Mouse (Mus musculus): ENCODE data around the gene Tlr9.

Gene Tlr9

GRCm38 (mm10) chr9:106268421-106268820, 46.0 kb downstream of the Tlr9 start:
- no peak for DNase-seq (ENCODE audit: low read depth, low spot score)

- DNase-seq (ENCODE audit: low read depth, low spot score): no peak
Observed at GRCm38 (mm10) chr9:106269076-106269788, 46.8 kb downstream of the Tlr9 start.

- no peak for DNase-seq (ENCODE audit: low read depth, low spot score)
Observed at GRCm38 (mm10) chr9:106269879-106270278, 47.5 kb downstream of the Tlr9 start.

- DNase-seq (ENCODE audit: low read depth, low spot score): no peak
Observed at GRCm38 (mm10) chr9:106270656-106271055, 48.3 kb downstream of the Tlr9 start.

- no peak for DNase-seq (ENCODE audit: low read depth, low spot score)
Observed at GRCm38 (mm10) chr9:106272288-106272687, 49.9 kb downstream of the Tlr9 start.

- no peak for DNase-seq (ENCODE audit: low read depth, low spot score)
Observed at GRCm38 (mm10) chr9:106273276-106273675, 50.9 kb downstream of the Tlr9 start.

GRCm38 (mm10) chr9:106273791-106274190, 51.4 kb downstream of the Tlr9 start:
- no peak for DNase-seq (ENCODE audit: low read depth, low spot score)

- DNase-seq (ENCODE audit: low read depth, low spot score): peak; percentile 59
Observed at GRCm38 (mm10) chr9:106274652-106275180, 52.3 kb downstream of the Tlr9 start.

GRCm38 (mm10) chr9:106275806-106276205, 53.4 kb downstream of the Tlr9 start:
- DNase-seq (ENCODE audit: low read depth, low spot score): no peak
